Mouse (Mus musculus) WW6 (cell line): Measurements from ENCODE around the gene Klc3.

ENCODE experiments used
- DNase-seq: peaks from one replicate; pipeline ENCODE4 v3.0.0-alpha.2; 2013; ENCODE audit warnings: low read depth, low spot score

Gene Klc3

GRCm38 (mm10) chr7:19409753-19410152 lies 5.8 kb upstream of the Klc3 start:
- DNase-seq, result no peak

- DNase-seq, result no peak
Measured at GRCm38 (mm10) chr7:19405417-19405816, 1.5 kb upstream of the Klc3 start.

- no peak for DNase-seq
Measured at GRCm38 (mm10) chr7:19404476-19404875, 572 bp upstream of the Klc3 start, which contains the start of gene Ckm. Ckm (plus strand) TSS chr7:19404776.

- DNase-seq, result no peak
Measured at GRCm38 (mm10) chr7:19402535-19403112, 1.3 kb downstream of the Klc3 start.

GRCm38 (mm10) chr7:19400946-19401345 lies 3.0 kb downstream of the Klc3 start:
- DNase-seq, result no peak

- no peak for DNase-seq
Measured at GRCm38 (mm10) chr7:19399496-19400280, 4.2 kb downstream of the Klc3 start.

GRCm38 (mm10) chr7:19394484-19394883 lies 9.4 kb downstream of the Klc3 start:
- no peak for DNase-seq

GRCm38 (mm10) chr7:19388699-19389413 lies 15.0 kb downstream of the Klc3 start:
- no peak for DNase-seq

GRCm38 (mm10) chr7:19383708-19384107 lies 20.2 kb downstream of the Klc3 start:
- DNase-seq, result no peak

- DNase-seq, result no peak
Measured at GRCm38 (mm10) chr7:19382166-19382541, 21.8 kb downstream of the Klc3 start.

GRCm38 (mm10) chr7:19381377-19382165 lies 22.3 kb downstream of the Klc3 start, which contains the start of gene Ercc2:
Ercc2 (plus strand) TSS chr7:19382010.
- DNase-seq, result peak; percentile 98

- no peak for DNase-seq
Measured at GRCm38 (mm10) chr7:19378049-19378448, 25.9 kb downstream of the Klc3 start.

- DNase-seq, result no peak
Measured at GRCm38 (mm10) chr7:19376019-19376418, 27.9 kb downstream of the Klc3 start.

GRCm38 (mm10) chr7:19375368-19375767 lies 28.5 kb downstream of the Klc3 start:
- no peak for DNase-seq

GRCm38 (mm10) chr7:19373367-19373766 lies 30.5 kb downstream of the Klc3 start:
- DNase-seq, result no peak

- no peak for DNase-seq
Measured at GRCm38 (mm10) chr7:19369823-19370425, 34.0 kb downstream of the Klc3 start.

GRCm38 (mm10) chr7:19368380-19368779 lies 35.5 kb downstream of the Klc3 start:
- no peak for DNase-seq

GRCm38 (mm10) chr7:19365376-19365775 lies 38.5 kb downstream of the Klc3 start:
- DNase-seq, result no peak

- peak; percentile 73 for DNase-seq
Measured at GRCm38 (mm10) chr7:19363881-19364280, 40.0 kb downstream of the Klc3 start.

- DNase-seq, result no peak
Measured at GRCm38 (mm10) chr7:19362276-19362675, 41.6 kb downstream of the Klc3 start.

GRCm38 (mm10) chr7:19361720-19362119 lies 42.2 kb downstream of the Klc3 start:
- no peak for DNase-seq
